Mouse (Mus musculus): ENCODE results near the gene Cox4i1. TPM values are rescaled to one million over a fixed set of nuclear protein-coding genes. Genes with fewer than 3 reads are reported as not detected.

Cox4i1 gene
- polyA plus RNA-seq, 1 experiment from 2014 or later = 1,016 TPM

GRCm38 (mm10) chr8:120684082-120684481 lies 16.1 kb downstream of the Cox4i1 start:
- Histone ChIP-seq H3K36me3 (ENCODE audit: control insufficient read depth, insufficient read depth, low read length) (no peaks in the 10 kb centered on the region), H3K4me1 (ENCODE audit: control insufficient read depth, insufficient read depth, low read length) (no peaks in the 10 kb centered on the region), H3K27me3 (ENCODE audit: control insufficient read depth, insufficient read depth, low read length) (no peaks in the 10 kb centered on the region), H3K9ac (replicated peaks; ENCODE audit: low read length) (no peak overlapping the region), H3K4me2 (ENCODE audit: low read length) (no peak overlapping the region), H3K9me3 (ENCODE audit: control insufficient read depth, low read length) (no peaks in the 10 kb centered on the region), H3K27ac (replicated peaks; ENCODE audit: low read depth, low read length) (no peak overlapping the region), H3K4me3 (replicated peaks; ENCODE audit: low read depth, low read length) (no peak overlapping the region)
- WGBS = 57% methylated on average over 5 of the region's 5 CpGs
- DNase-seq = no peak
- no peak for ATAC-seq (ENCODE audit: low FRiP score, low TSS enrichment)

DNA sequence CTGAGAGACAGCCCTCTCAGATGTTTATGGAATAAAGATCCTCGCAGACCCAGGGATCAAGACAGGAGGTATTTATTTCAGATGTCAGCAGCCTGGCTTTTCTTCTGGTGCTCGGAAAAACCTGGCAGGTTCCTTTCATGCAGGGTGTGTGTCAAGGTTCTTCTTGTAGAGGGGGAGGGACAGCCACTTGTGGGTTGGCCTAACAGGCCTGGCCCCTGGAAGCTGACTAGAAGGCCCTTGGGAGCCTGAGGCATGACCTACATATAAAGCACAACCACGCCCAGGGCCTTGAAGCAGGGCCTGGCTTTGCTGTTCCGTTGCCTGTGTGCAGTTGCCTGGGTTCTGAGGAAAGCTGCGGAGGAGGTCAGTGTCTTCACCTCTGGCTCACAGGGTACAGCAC lies 17.1 kb downstream of the Cox4i1 start:
- no peak for ATAC-seq (ENCODE audit: low FRiP score, low TSS enrichment)
- Histone ChIP-seq H3K9ac (replicated peaks; ENCODE audit: low read length) (no peak overlapping the region), H3K4me3 (replicated peaks; ENCODE audit: low read depth, low read length) (no peak overlapping the region), H3K27me3 (ENCODE audit: control insufficient read depth, insufficient read depth, low read length) (no peaks in the 10 kb centered on the region), H3K27ac (replicated peaks; ENCODE audit: low read depth, low read length) (no peak overlapping the region), H3K9me3 (ENCODE audit: control insufficient read depth, low read length) (no peaks in the 10 kb centered on the region), H3K4me2 (ENCODE audit: low read length) (no peak overlapping the region), H3K36me3 (ENCODE audit: control insufficient read depth, insufficient read depth, low read length) (no peaks in the 10 kb centered on the region), H3K4me1 (ENCODE audit: control insufficient read depth, insufficient read depth, low read length) (no peaks in the 10 kb centered on the region)
- WGBS = 70% methylated on average over 5 of the region's 5 CpGs
- no peak for DNase-seq

DNA sequence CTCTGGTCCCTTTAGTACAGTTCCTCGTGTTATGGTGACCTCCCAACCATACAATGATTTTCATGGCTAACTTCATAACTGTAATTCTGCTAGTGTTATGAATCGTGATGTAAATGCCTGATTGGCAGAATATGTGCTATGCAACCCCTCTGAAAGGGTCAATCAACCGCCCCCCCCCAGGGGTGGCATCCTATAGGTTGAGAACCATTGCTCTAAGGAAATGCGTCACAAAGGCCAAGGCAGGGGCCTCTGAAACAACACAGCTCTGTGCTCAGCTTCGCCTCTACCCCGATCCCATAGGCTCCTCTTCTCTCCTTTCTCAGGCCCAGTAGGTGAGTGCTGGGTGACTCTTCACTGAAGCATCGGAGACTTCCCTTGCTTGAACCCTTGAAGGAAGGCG lies 17.6 kb downstream of the Cox4i1 start:
- DNase-seq (no peak), ATAC-seq (ENCODE audit: low FRiP score, low TSS enrichment) (no peak)
- Histone ChIP-seq H3K4me2 (ENCODE audit: low read length) (no peak overlapping the region), H3K27ac (replicated peaks; ENCODE audit: low read depth, low read length) (no peak overlapping the region), H3K9ac (replicated peaks; ENCODE audit: low read length) (no peak overlapping the region), H3K27me3 (ENCODE audit: control insufficient read depth, insufficient read depth, low read length) (no peaks in the 10 kb centered on the region), H3K36me3 (ENCODE audit: control insufficient read depth, insufficient read depth, low read length) (no peaks in the 10 kb centered on the region), H3K4me3 (replicated peaks; ENCODE audit: low read depth, low read length) (no peak overlapping the region), H3K4me1 (ENCODE audit: control insufficient read depth, insufficient read depth, low read length) (no peaks in the 10 kb centered on the region), H3K9me3 (ENCODE audit: control insufficient read depth, low read length) (no peaks in the 10 kb centered on the region)
- WGBS = 80% methylated on average over 8 of the region's 8 CpGs

- no peak overlapping the region for H3K4me3 ChIP-seq (replicated peaks; ENCODE audit: low read depth, low read length)
- H3K4me2 ChIP-seq (ENCODE audit: low read length) = no peak overlapping the region
- ATAC-seq (ENCODE audit: low FRiP score, low TSS enrichment) = no peak
- H3K27ac ChIP-seq (replicated peaks; ENCODE audit: low read depth, low read length) = no peak overlapping the region
- no peaks in the 10 kb centered on the region for H3K9me3 ChIP-seq (ENCODE audit: control insufficient read depth, low read length)
- 90% methylated on average over 13 of the region's 13 CpGs for WGBS
- H3K27me3 ChIP-seq (ENCODE audit: control insufficient read depth, insufficient read depth, low read length) = no peaks in the 10 kb centered on the region
- no peak for DNase-seq
- no peaks in the 10 kb centered on the region for H3K36me3 ChIP-seq (ENCODE audit: control insufficient read depth, insufficient read depth, low read length)
- no peaks in the 10 kb centered on the region for H3K4me1 ChIP-seq (ENCODE audit: control insufficient read depth, insufficient read depth, low read length)
- no peak overlapping the region for H3K9ac ChIP-seq (replicated peaks; ENCODE audit: low read length)
These were observed 18.0 kb downstream of the Cox4i1 start for GRCm38 (mm10) chr8:120686051-120686450.

DNA sequence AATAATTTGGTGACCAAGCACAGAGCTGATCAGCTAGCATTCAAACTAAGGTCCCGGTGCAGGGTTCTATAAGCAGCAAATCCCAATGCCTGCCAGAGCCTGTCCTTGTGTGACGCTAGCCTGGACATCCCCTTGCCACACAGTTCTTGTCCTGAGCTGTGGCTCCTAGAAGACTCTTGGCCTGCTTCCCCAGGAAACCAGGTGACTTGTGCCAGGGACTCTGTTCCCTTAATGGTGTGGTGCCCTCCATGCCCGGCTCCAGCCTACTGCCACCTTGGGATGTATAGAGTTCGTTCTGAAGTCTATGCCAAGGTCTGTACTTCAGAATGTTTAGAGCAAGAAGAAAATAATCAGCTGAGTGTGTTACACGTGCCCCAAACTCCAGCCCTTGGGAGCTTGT lies 18.6 kb downstream of the Cox4i1 start:
- no peaks in the 10 kb centered on the region for H3K27me3 ChIP-seq (ENCODE audit: control insufficient read depth, insufficient read depth, low read length)
- no peaks in the 10 kb centered on the region for H3K4me1 ChIP-seq (ENCODE audit: control insufficient read depth, insufficient read depth, low read length)
- H3K9ac ChIP-seq (replicated peaks; ENCODE audit: low read length) = no peak overlapping the region
- no peak overlapping the region for H3K4me3 ChIP-seq (replicated peaks; ENCODE audit: low read depth, low read length)
- no peaks in the 10 kb centered on the region for H3K36me3 ChIP-seq (ENCODE audit: control insufficient read depth, insufficient read depth, low read length)
- H3K4me2 ChIP-seq (ENCODE audit: low read length) = no peak overlapping the region
- H3K9me3 ChIP-seq (ENCODE audit: control insufficient read depth, low read length) = no peaks in the 10 kb centered on the region
- WGBS = 88% methylated on average over 5 of the region's 5 CpGs
- DNase-seq (no peak), ATAC-seq (ENCODE audit: low FRiP score, low TSS enrichment) (no peak)
- H3K27ac ChIP-seq (replicated peaks; ENCODE audit: low read depth, low read length) = no peak overlapping the region

DNA sequence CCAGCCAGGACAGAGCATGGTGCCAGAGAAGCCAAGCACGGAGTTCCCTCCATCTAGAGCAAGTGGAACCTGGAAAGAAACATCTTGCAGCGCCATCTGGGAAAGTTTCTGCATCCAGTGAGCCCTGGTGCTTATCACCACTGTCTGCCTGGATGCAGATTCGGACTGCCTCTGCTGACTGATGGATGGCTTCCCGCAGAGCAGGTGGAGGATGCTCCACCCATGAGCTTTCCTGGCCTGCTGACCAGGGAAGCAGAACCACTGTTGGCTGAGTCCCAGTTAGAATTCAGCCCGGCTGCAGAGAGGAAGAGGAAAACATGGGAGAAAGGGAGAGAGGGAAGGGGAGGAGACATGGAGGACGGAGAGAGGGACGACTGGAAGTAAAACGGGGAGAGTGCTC lies 19.8 kb downstream of the Cox4i1 start:
- no peak overlapping the region for H3K4me2 ChIP-seq (ENCODE audit: low read length)
- H3K4me1 ChIP-seq (ENCODE audit: control insufficient read depth, insufficient read depth, low read length) = no peaks in the 10 kb centered on the region
- no peak for ATAC-seq (ENCODE audit: low FRiP score, low TSS enrichment)
- H3K36me3 ChIP-seq (ENCODE audit: control insufficient read depth, insufficient read depth, low read length) = no peaks in the 10 kb centered on the region
- H3K27me3 ChIP-seq (ENCODE audit: control insufficient read depth, insufficient read depth, low read length) = no peaks in the 10 kb centered on the region
- H3K27ac ChIP-seq (replicated peaks; ENCODE audit: low read depth, low read length) = no peak overlapping the region
- no peak overlapping the region for H3K9ac ChIP-seq (replicated peaks; ENCODE audit: low read length)
- H3K4me3 ChIP-seq (replicated peaks; ENCODE audit: low read depth, low read length) = no peak overlapping the region
- no peaks in the 10 kb centered on the region for H3K9me3 ChIP-seq (ENCODE audit: control insufficient read depth, low read length)
- no peak for DNase-seq
- WGBS = 73% methylated on average over 8 of the region's 8 CpGs

DNA sequence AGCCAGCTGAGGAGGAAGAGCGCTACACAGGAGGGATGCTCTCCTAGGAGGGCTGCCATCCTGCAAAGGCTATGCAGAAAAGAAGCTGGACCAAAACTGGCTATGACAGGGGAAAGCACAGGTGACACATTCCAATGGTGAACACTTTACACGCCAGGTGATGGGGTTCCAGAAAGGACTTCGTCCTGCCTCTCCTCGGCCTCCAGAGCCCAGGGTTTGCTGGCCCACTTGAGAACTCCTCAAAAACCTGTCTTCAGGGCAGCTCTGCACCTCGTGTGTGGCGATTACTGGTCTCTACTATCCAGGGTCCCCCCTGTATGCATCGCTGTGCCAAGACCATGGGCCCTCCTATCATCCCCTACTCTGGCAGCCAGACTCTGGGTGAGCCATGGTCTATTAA lies 20.5 kb downstream of the Cox4i1 start:
- no peak for ATAC-seq (ENCODE audit: low FRiP score, low TSS enrichment)
- no peak overlapping the region for H3K4me2 ChIP-seq (ENCODE audit: low read length)
- no peaks in the 10 kb centered on the region for H3K36me3 ChIP-seq (ENCODE audit: control insufficient read depth, insufficient read depth, low read length)
- H3K9ac ChIP-seq (replicated peaks; ENCODE audit: low read length) = no peak overlapping the region
- DNase-seq = no peak
- WGBS = 87% methylated on average over 7 of the region's 7 CpGs
- H3K27ac ChIP-seq (replicated peaks; ENCODE audit: low read depth, low read length) = no peak overlapping the region
- no peaks in the 10 kb centered on the region for H3K4me1 ChIP-seq (ENCODE audit: control insufficient read depth, insufficient read depth, low read length)
- H3K9me3 ChIP-seq (ENCODE audit: control insufficient read depth, low read length) = no peaks in the 10 kb centered on the region
- no peak overlapping the region for H3K4me3 ChIP-seq (replicated peaks; ENCODE audit: low read depth, low read length)
- no peaks in the 10 kb centered on the region for H3K27me3 ChIP-seq (ENCODE audit: control insufficient read depth, insufficient read depth, low read length)

- H3K27me3 ChIP-seq (ENCODE audit: control insufficient read depth, insufficient read depth, low read length) = no peaks in the 10 kb centered on the region
- no peak overlapping the region for H3K27ac ChIP-seq (replicated peaks; ENCODE audit: low read depth, low read length)
- no peaks in the 10 kb centered on the region for H3K36me3 ChIP-seq (ENCODE audit: control insufficient read depth, insufficient read depth, low read length)
- ATAC-seq (ENCODE audit: low FRiP score, low TSS enrichment) = no peak
- H3K9ac ChIP-seq (replicated peaks; ENCODE audit: low read length) = no peak overlapping the region
- H3K9me3 ChIP-seq (ENCODE audit: control insufficient read depth, low read length) = no peaks in the 10 kb centered on the region
- H3K4me1 ChIP-seq (ENCODE audit: control insufficient read depth, insufficient read depth, low read length) = no peaks in the 10 kb centered on the region
- no peak overlapping the region for H3K4me3 ChIP-seq (replicated peaks; ENCODE audit: low read depth, low read length)
- H3K4me2 ChIP-seq (ENCODE audit: low read length) = no peak overlapping the region
- no peak for DNase-seq
- 78% methylated on average over 4 of the region's 4 CpGs for WGBS
These were observed 24.9 kb downstream of the Cox4i1 start for GRCm38 (mm10) chr8:120692934-120693333.

- Histone ChIP-seq H3K9me3 (ENCODE audit: control insufficient read depth, low read length) (no peaks in the 10 kb centered on the region), H3K36me3 (ENCODE audit: control insufficient read depth, insufficient read depth, low read length) (no peaks in the 10 kb centered on the region), H3K27ac (replicated peaks; ENCODE audit: low read depth, low read length) (no peak overlapping the region), H3K4me3 (replicated peaks; ENCODE audit: low read depth, low read length) (no peak overlapping the region), H3K9ac (replicated peaks; ENCODE audit: low read length) (no peak overlapping the region), H3K27me3 (ENCODE audit: control insufficient read depth, insufficient read depth, low read length) (no peaks in the 10 kb centered on the region), H3K4me2 (ENCODE audit: low read length) (no peak overlapping the region), H3K4me1 (ENCODE audit: control insufficient read depth, insufficient read depth, low read length) (no peaks in the 10 kb centered on the region)
- 55% methylated on average over 22 of the region's 22 CpGs for WGBS
- ATAC-seq (ENCODE audit: low FRiP score, low TSS enrichment) (no peak), DNase-seq (no peak)
These were observed 26.0 kb downstream of the Cox4i1 start for GRCm38 (mm10) chr8:120693861-120694493.
